Mouse (Mus musculus) small intestine, adult 2 months (tissue): ENCODE measurements around the gene Tvp23a.

Experiments used
- CTCF ChIP-seq: fragments of 200-500 bp; IDR thresholded peaks from 2 replicates; pipeline ENCODE4 v1.5.1; 2012; ENCODE audit warnings: low read depth, mild to moderate bottlenecking, control low read depth, inconsistent platforms, low read length, moderate library complexity, mixed read lengths; ENCODE audit not compliant: insufficient replicate concordance, insufficient read length; ENCODE audit errors: extremely low read depth
- POLR2A ChIP-seq: fragments of 200-500 bp; IDR thresholded peaks from 2 replicates; pipeline ENCODE4 v1.6.1; 2012; ENCODE audit warnings: low read depth, mild to moderate bottlenecking, control low read depth, inconsistent platforms, low read length, moderate library complexity

DNA sequence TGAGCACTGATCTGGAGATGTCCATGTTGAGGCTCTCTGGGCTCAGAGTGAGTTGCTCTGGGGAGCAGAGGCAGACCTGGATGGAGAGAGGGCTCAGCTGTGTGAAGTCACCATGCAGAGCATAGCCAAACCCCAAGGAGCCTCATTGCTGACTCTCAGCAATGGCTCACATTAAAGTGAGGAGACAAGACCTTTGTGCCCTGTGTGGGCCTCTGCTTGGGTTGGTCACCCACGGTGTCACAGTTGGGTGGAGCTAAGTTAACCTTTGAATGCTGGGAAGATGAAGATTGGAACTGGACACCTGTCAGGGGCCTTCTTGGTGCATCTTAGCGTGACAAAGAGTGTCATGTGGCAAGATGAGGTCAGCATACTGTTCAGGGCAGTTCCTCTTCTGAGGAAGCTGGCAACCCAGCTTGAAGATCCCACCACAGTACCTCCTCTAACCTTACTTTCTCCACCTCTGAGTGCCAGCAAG is 48.7 kb upstream of the Tvp23a start:
- TF ChIP-seq CTCF (no peak), POLR2A (no peak)
